Mouse (Mus musculus): ENCODE measurements around the gene Ndufs1. TPM values are rescaled to one million over a fixed set of nuclear protein-coding genes. Genes with fewer than 3 reads are reported as not detected.
A peak's percentile ranks its signal among the peaks of the same experiment; 100 is the strongest.
"Not testable (repeated sequence)": the region's sequence is repeated elsewhere in the genome, so short reads cannot be mapped to it uniquely, and the experiment has no call there.

Ndufs1 gene
- polyA plus RNA-seq, 1 experiment from 2014 or later = 147 TPM

- Histone ChIP-seq H3K4me3 (ENCODE audit: low read length) (no peak overlapping the region), H3K4me2 (replicated peaks; ENCODE audit: low read depth, low read length) (no peak overlapping the region), H3K9ac (ENCODE audit: low read depth, low read length) (no peak overlapping the region), H3K9me3 (ENCODE audit: control insufficient read depth, low read length) (no peaks in the 10 kb centered on the region), H3K27ac (ENCODE audit: low read depth, low read length) (no peak overlapping the region), H3K36me3 (ENCODE audit: control insufficient read depth, insufficient read depth, low read length) (peaks cover 35% of the 10 kb centered on the region), H3K4me1 (ENCODE audit: control insufficient read depth, insufficient read depth, low read length) (peaks cover 14% of the 10 kb centered on the region), H3K27me3 (ENCODE audit: control insufficient read depth, insufficient read depth, low read length) (no peaks in the 10 kb centered on the region)
- ATAC-seq (ENCODE audit: low FRiP score, low TSS enrichment) = no peak
- 90% methylated on average over 4 of the region's 4 CpGs for WGBS
Measured at GRCm38 (mm10) chr1:63180122-63180521, 3.5 kb upstream of the Ndufs1 start.

- peak overlapping the region; percentile 93; the same call in 1 of the 2 replicates for H3K9ac ChIP-seq (ENCODE audit: low read depth, low read length)
- ATAC-seq (ENCODE audit: low FRiP score, low TSS enrichment) = no peak
- peaks cover 41% of the 10 kb centered on the region for H3K36me3 ChIP-seq (ENCODE audit: control insufficient read depth, insufficient read depth, low read length)
- H3K4me2 ChIP-seq (replicated peaks; ENCODE audit: low read depth, low read length) = peak overlapping the region; percentile 66
- no peaks in the 10 kb centered on the region for H3K27me3 ChIP-seq (ENCODE audit: control insufficient read depth, insufficient read depth, low read length)
- no peak overlapping the region for H3K27ac ChIP-seq (ENCODE audit: low read depth, low read length)
- H3K4me3 ChIP-seq (ENCODE audit: low read length) = peak overlapping the region; percentile 97
- peaks cover 16% of the 10 kb centered on the region for H3K4me1 ChIP-seq (ENCODE audit: control insufficient read depth, insufficient read depth, low read length)
- no peaks in the 10 kb centered on the region for H3K9me3 ChIP-seq (ENCODE audit: control insufficient read depth, low read length)
- 74% methylated on average over 3 of the region's 3 CpGs for WGBS
Measured at GRCm38 (mm10) chr1:63178308-63178707, 1.7 kb upstream of the Ndufs1 start.

GRCm38 (mm10) chr1:63176259-63176603 lies 402 bp downstream of the Ndufs1 start:
- under 1% methylated on average over 14 of the region's 14 CpGs for WGBS
- Histone ChIP-seq H3K4me2 (replicated peaks; ENCODE audit: low read depth, low read length) (peak overlapping the region; percentile 76), H3K4me1 (ENCODE audit: control insufficient read depth, insufficient read depth, low read length) (peaks cover 16% of the 10 kb centered on the region), H3K4me3 (ENCODE audit: low read length) (peak overlapping the region; percentile 97), H3K36me3 (ENCODE audit: control insufficient read depth, insufficient read depth, low read length) (peaks cover 48% of the 10 kb centered on the region), H3K27ac (ENCODE audit: low read depth, low read length) (peak overlapping the region; percentile 34; the same call in 1 of the 2 replicates), H3K9ac (ENCODE audit: low read depth, low read length) (peak overlapping the region; percentile 93), H3K9me3 (ENCODE audit: control insufficient read depth, low read length) (no peaks in the 10 kb centered on the region), H3K27me3 (ENCODE audit: control insufficient read depth, insufficient read depth, low read length) (no peaks in the 10 kb centered on the region)
- ATAC-seq (ENCODE audit: low FRiP score, low TSS enrichment) = peak; percentile 48

GRCm38 (mm10) chr1:63175853-63176252 lies 780 bp downstream of the Ndufs1 start:
- H3K4me3 ChIP-seq (ENCODE audit: low read length) = peak overlapping the region; percentile 97
- WGBS = 10% methylated on average over 11 of the region's 11 CpGs
- H3K4me2 ChIP-seq (replicated peaks; ENCODE audit: low read depth, low read length) = peak overlapping the region; percentile 76
- H3K36me3 ChIP-seq (ENCODE audit: control insufficient read depth, insufficient read depth, low read length) = peaks cover 50% of the 10 kb centered on the region
- H3K9me3 ChIP-seq (ENCODE audit: control insufficient read depth, low read length) = no peaks in the 10 kb centered on the region
- no peak for ATAC-seq (ENCODE audit: low FRiP score, low TSS enrichment)
- no peaks in the 10 kb centered on the region for H3K27me3 ChIP-seq (ENCODE audit: control insufficient read depth, insufficient read depth, low read length)
- H3K9ac ChIP-seq (ENCODE audit: low read depth, low read length) = peak overlapping the region; percentile 93
- H3K27ac ChIP-seq (ENCODE audit: low read depth, low read length) = peak overlapping the region; percentile 34; the same call in 1 of the 2 replicates
- H3K4me1 ChIP-seq (ENCODE audit: control insufficient read depth, insufficient read depth, low read length) = peaks cover 16% of the 10 kb centered on the region

- no peak for ATAC-seq (ENCODE audit: low FRiP score, low TSS enrichment)
- H3K27ac ChIP-seq (ENCODE audit: low read depth, low read length) = no peak overlapping the region
- H3K9ac ChIP-seq (ENCODE audit: low read depth, low read length) = no peak overlapping the region
- no peaks in the 10 kb centered on the region for H3K27me3 ChIP-seq (ENCODE audit: control insufficient read depth, insufficient read depth, low read length)
- no peaks in the 10 kb centered on the region for H3K4me1 ChIP-seq (ENCODE audit: control insufficient read depth, insufficient read depth, low read length)
- H3K4me3 ChIP-seq (ENCODE audit: low read length) = no peak overlapping the region
- H3K4me2 ChIP-seq (replicated peaks; ENCODE audit: low read depth, low read length) = no peak overlapping the region
- H3K36me3 ChIP-seq (ENCODE audit: control insufficient read depth, insufficient read depth, low read length) = peaks cover 74% of the 10 kb centered on the region
- WGBS = 74% methylated on average over 2 of the region's 2 CpGs
- H3K9me3 ChIP-seq (ENCODE audit: control insufficient read depth, low read length) = no peaks in the 10 kb centered on the region
Measured at GRCm38 (mm10) chr1:63168638-63169037, 8.0 kb downstream of the Ndufs1 start.

- Histone ChIP-seq H3K9ac (ENCODE audit: low read depth, low read length) (no peak overlapping the region), H3K36me3 (ENCODE audit: control insufficient read depth, insufficient read depth, low read length) (peaks cover 32% of the 10 kb centered on the region), H3K4me2 (replicated peaks; ENCODE audit: low read depth, low read length) (no peak overlapping the region), H3K27ac (ENCODE audit: low read depth, low read length) (no peak overlapping the region), H3K27me3 (ENCODE audit: control insufficient read depth, insufficient read depth, low read length) (no peaks in the 10 kb centered on the region), H3K4me3 (ENCODE audit: low read length) (no peak overlapping the region), H3K4me1 (ENCODE audit: control insufficient read depth, insufficient read depth, low read length) (no peaks in the 10 kb centered on the region), H3K9me3 (ENCODE audit: control insufficient read depth, low read length) (no peaks in the 10 kb centered on the region)
- 97% methylated on average over 13 of the region's 13 CpGs for WGBS
- no peak for ATAC-seq (ENCODE audit: low FRiP score, low TSS enrichment)
Measured at GRCm38 (mm10) chr1:63140231-63140630, 36.4 kb downstream of the Ndufs1 start.

- H3K27me3 ChIP-seq (ENCODE audit: control insufficient read depth, insufficient read depth, low read length); ATAC-seq (ENCODE audit: low FRiP score, low TSS enrichment): not testable (repeated sequence)
- 84% methylated on average over 1 of the region's 1 CpGs for WGBS
Measured at GRCm38 (mm10) chr1:63138586-63138985, 38.0 kb downstream of the Ndufs1 start.

GRCm38 (mm10) chr1:63137971-63138370 lies 38.7 kb downstream of the Ndufs1 start:
- Histone ChIP-seq H3K9me3 (ENCODE audit: control insufficient read depth, low read length) (no peaks in the 10 kb centered on the region), H3K27ac (ENCODE audit: low read depth, low read length) (no peak overlapping the region), H3K27me3 (ENCODE audit: control insufficient read depth, insufficient read depth, low read length) (no peaks in the 10 kb centered on the region), H3K4me2 (replicated peaks; ENCODE audit: low read depth, low read length) (no peak overlapping the region), H3K9ac (ENCODE audit: low read depth, low read length) (no peak overlapping the region), H3K36me3 (ENCODE audit: control insufficient read depth, insufficient read depth, low read length) (peaks cover 10% of the 10 kb centered on the region; the same call in 1 of the 2 replicates), H3K4me3 (ENCODE audit: low read length) (no peak overlapping the region), H3K4me1 (ENCODE audit: control insufficient read depth, insufficient read depth, low read length) (no peaks in the 10 kb centered on the region)
- no peak for ATAC-seq (ENCODE audit: low FRiP score, low TSS enrichment)
- 87% methylated on average over 2 of the region's 2 CpGs for WGBS

More at GRCm38 (mm10) chr1:63138586-63138985, 38.0 kb downstream of the Ndufs1 start:
- peaks cover 15% of the 10 kb centered on the region for H3K36me3 ChIP-seq (ENCODE audit: control insufficient read depth, insufficient read depth, low read length)
- not testable (repeated sequence) for H3K9me3 ChIP-seq (ENCODE audit: control insufficient read depth, low read length); H3K4me1 ChIP-seq (ENCODE audit: control insufficient read depth, insufficient read depth, low read length); H3K9ac ChIP-seq (ENCODE audit: low read depth, low read length); H3K4me3 ChIP-seq (ENCODE audit: low read length); H3K4me2 ChIP-seq (replicated peaks; ENCODE audit: low read depth, low read length); H3K27ac ChIP-seq (ENCODE audit: low read depth, low read length)

GRCm38 (mm10) chr1:63134530-63134929 lies 42.1 kb downstream of the Ndufs1 start:
- Histone ChIP-seq H3K9me3 (ENCODE audit: control insufficient read depth, low read length) (no peaks in the 10 kb centered on the region), H3K4me2 (replicated peaks; ENCODE audit: low read depth, low read length) (no peak overlapping the region), H3K27me3 (ENCODE audit: control insufficient read depth, insufficient read depth, low read length) (no peaks in the 10 kb centered on the region), H3K4me3 (ENCODE audit: low read length) (no peak overlapping the region), H3K27ac (ENCODE audit: low read depth, low read length) (no peak overlapping the region), H3K9ac (ENCODE audit: low read depth, low read length) (no peak overlapping the region), H3K36me3 (ENCODE audit: control insufficient read depth, insufficient read depth, low read length) (0 out of 2 replicates have a peak, but pooled peaks cover 3% of the 10 kb centered on the region), H3K4me1 (ENCODE audit: control insufficient read depth, insufficient read depth, low read length) (no peaks in the 10 kb centered on the region)
- no peak for ATAC-seq (ENCODE audit: low FRiP score, low TSS enrichment)
- WGBS = 88% methylated on average over 3 of the region's 3 CpGs
